Mouse (Mus musculus): Measurements from ENCODE around the gene Ctnnb1. TPM values are rescaled to one million over a fixed set of nuclear protein-coding genes. Genes with fewer than 3 reads are reported as not detected.
A peak's percentile ranks its signal among the peaks of the same experiment; 100 is the strongest.

Gene Ctnnb1
- polyA plus RNA-seq, 1 experiment from 2014 or later, result 486 TPM

GRCm38 (mm10) chr9:120932797-120933586, 4.0 kb downstream of the Ctnnb1 start:
- peak; percentile 90 for ATAC-seq (ENCODE audit: insufficient read depth, low FRiP score)
- Histone ChIP-seq H3K9me3 (replicated peaks; ENCODE audit: control insufficient read depth, low read length) (no peaks in the 10 kb centered on the region), H3K4me2 (ENCODE audit: low read depth, low read length) (peak overlapping the region; percentile 46)

DNA sequence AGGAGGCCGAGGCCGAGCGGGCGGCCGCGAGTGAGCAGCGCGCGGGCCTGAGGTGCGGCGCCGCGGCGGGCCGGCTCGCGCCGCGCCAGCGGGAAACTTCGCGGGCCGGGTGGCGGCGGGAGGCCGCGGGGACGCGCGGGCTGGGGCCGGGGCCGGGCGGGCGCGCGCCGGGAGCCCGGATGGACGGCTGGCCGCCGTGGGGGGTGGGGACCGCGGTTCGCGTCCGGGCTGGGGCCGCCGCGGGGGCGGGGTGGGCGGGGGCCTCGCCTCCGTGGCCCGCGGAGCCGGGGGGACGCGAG, 4.5 kb downstream of the Ctnnb1 start:
- no peaks in the 10 kb centered on the region for H3K27me3 ChIP-seq (ENCODE audit: control insufficient read depth, insufficient read depth, low read length)
- peak; percentile 71; the same call in 1 of the 2 replicates for ATAC-seq (ENCODE audit: insufficient read depth, low FRiP score)
- peak overlapping the region; percentile 96 for H3K27ac ChIP-seq (ENCODE audit: low read length)
- H3K4me2 ChIP-seq (ENCODE audit: low read depth, low read length), result peak overlapping the region; percentile 87; the same call in 1 of the 2 replicates
- H3K4me1 ChIP-seq (ENCODE audit: control insufficient read depth, insufficient read depth, low read length), result peaks cover 34% of the 10 kb centered on the region
- no peaks in the 10 kb centered on the region for H3K36me3 ChIP-seq (ENCODE audit: control insufficient read depth, insufficient read depth, low read length)
- H3K9ac ChIP-seq (ENCODE audit: low read length), result peak overlapping the region; percentile 99
- no peaks in the 10 kb centered on the region for H3K9me3 ChIP-seq (replicated peaks; ENCODE audit: control insufficient read depth, low read length)
- under 1% methylated on average over 31 of the region's 58 CpGs for WGBS
- peak overlapping the region; percentile 94 for H3K4me3 ChIP-seq (replicated peaks; ENCODE audit: low read length)

More at GRCm38 (mm10) chr9:120932797-120933586, 4.0 kb downstream of the Ctnnb1 start:
- 4% methylated on average over 78 of the region's 78 CpGs for WGBS
- Histone ChIP-seq H3K9ac (ENCODE audit: low read length) (peak overlapping the region; percentile 99), H3K27me3 (ENCODE audit: control insufficient read depth, insufficient read depth, low read length) (no peaks in the 10 kb centered on the region), H3K4me3 (replicated peaks; ENCODE audit: low read length) (peak overlapping the region; percentile 94), H3K36me3 (ENCODE audit: control insufficient read depth, insufficient read depth, low read length) (no peaks in the 10 kb centered on the region), H3K27ac (ENCODE audit: low read length) (peak overlapping the region; percentile 96), H3K4me1 (ENCODE audit: control insufficient read depth, insufficient read depth, low read length) (peaks cover 29% of the 10 kb centered on the region)

GRCm38 (mm10) chr9:120933886-120934758, 5.1 kb downstream of the Ctnnb1 start:
- Histone ChIP-seq H3K4me3 (replicated peaks; ENCODE audit: low read length) (peak overlapping the region; percentile 94), H3K27me3 (ENCODE audit: control insufficient read depth, insufficient read depth, low read length) (no peaks in the 10 kb centered on the region), H3K9ac (ENCODE audit: low read length) (peak overlapping the region; percentile 99), H3K27ac (ENCODE audit: low read length) (peak overlapping the region; percentile 96), H3K4me1 (ENCODE audit: control insufficient read depth, insufficient read depth, low read length) (peaks cover 37% of the 10 kb centered on the region), H3K4me2 (ENCODE audit: low read depth, low read length) (peak overlapping the region; percentile 87), H3K36me3 (ENCODE audit: control insufficient read depth, insufficient read depth, low read length) (no peaks in the 10 kb centered on the region), H3K9me3 (replicated peaks; ENCODE audit: control insufficient read depth, low read length) (no peaks in the 10 kb centered on the region)
- peak; percentile 30; the same call in 1 of the 2 replicates for ATAC-seq (ENCODE audit: insufficient read depth, low FRiP score)
- WGBS, result 1% methylated on average over 56 of the region's 57 CpGs

DNA sequence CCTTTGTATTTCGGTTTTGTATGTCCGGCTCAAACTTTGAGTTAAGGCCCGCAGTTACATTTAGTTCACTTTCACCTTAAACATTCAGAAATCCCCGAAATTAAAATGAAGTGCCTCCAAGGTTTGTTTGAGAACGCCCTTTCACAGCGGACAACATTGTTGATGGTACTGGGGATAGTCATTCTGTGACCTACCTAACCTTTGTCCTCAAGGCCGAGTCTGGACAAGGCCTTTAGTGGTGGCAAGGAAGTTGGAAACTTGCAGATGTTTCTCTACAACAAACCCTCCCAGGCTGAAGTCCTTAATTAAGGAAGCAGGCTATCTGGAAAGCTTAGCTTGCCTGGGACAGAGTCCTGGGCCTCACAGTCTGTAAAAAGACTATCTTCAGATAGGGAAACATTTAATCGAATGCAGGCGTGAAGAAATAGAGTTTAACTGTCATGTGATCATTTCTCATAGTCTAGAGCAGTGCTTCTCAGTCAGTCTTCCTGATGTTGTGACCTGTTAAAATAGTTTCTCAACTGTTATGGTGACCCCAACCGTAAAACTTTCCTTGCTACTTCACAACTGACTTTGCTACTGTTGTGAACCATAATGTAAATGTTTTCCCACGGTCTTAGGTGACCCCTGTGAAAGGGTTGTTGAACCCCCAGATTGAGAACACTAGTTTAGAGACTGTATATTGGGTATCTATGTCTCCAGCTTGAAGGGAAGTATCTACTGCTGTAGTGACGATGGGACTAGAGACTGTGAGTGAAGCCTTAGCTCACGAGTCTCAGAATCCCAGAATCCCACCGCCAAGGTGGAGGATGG, 6.0 kb downstream of the Ctnnb1 start:
- H3K4me1 ChIP-seq (ENCODE audit: control insufficient read depth, insufficient read depth, low read length), result peaks cover 45% of the 10 kb centered on the region
- H3K9me3 ChIP-seq (replicated peaks; ENCODE audit: control insufficient read depth, low read length), result no peaks in the 10 kb centered on the region
- peak overlapping the region; percentile 99 for H3K9ac ChIP-seq (ENCODE audit: low read length)
- WGBS, result 3% methylated on average over 14 of the region's 14 CpGs
- H3K27me3 ChIP-seq (ENCODE audit: control insufficient read depth, insufficient read depth, low read length), result no peaks in the 10 kb centered on the region
- no peaks in the 10 kb centered on the region for H3K36me3 ChIP-seq (ENCODE audit: control insufficient read depth, insufficient read depth, low read length)
- peak overlapping the region; percentile 96 for H3K27ac ChIP-seq (ENCODE audit: low read length)
- peak overlapping the region; percentile 94 for H3K4me3 ChIP-seq (replicated peaks; ENCODE audit: low read length)
- peak overlapping the region; percentile 87 for H3K4me2 ChIP-seq (ENCODE audit: low read depth, low read length)
- no peak for ATAC-seq (ENCODE audit: insufficient read depth, low FRiP score)

GRCm38 (mm10) chr9:120935634-120935922, 6.6 kb downstream of the Ctnnb1 start:
- Histone ChIP-seq H3K9me3 (replicated peaks; ENCODE audit: control insufficient read depth, low read length) (no peaks in the 10 kb centered on the region), H3K9ac (ENCODE audit: low read length) (peak overlapping the region; percentile 99), H3K27ac (ENCODE audit: low read length) (peak overlapping the region; percentile 96), H3K36me3 (ENCODE audit: control insufficient read depth, insufficient read depth, low read length) (no peaks in the 10 kb centered on the region), H3K4me3 (replicated peaks; ENCODE audit: low read length) (peak overlapping the region; percentile 94), H3K4me2 (ENCODE audit: low read depth, low read length) (peak overlapping the region; percentile 87), H3K27me3 (ENCODE audit: control insufficient read depth, insufficient read depth, low read length) (no peaks in the 10 kb centered on the region), H3K4me1 (ENCODE audit: control insufficient read depth, insufficient read depth, low read length) (peaks cover 45% of the 10 kb centered on the region)
- no peak for ATAC-seq (ENCODE audit: insufficient read depth, low FRiP score)
- WGBS, result 4% methylated on average over 4 of the region's 4 CpGs

DNA sequence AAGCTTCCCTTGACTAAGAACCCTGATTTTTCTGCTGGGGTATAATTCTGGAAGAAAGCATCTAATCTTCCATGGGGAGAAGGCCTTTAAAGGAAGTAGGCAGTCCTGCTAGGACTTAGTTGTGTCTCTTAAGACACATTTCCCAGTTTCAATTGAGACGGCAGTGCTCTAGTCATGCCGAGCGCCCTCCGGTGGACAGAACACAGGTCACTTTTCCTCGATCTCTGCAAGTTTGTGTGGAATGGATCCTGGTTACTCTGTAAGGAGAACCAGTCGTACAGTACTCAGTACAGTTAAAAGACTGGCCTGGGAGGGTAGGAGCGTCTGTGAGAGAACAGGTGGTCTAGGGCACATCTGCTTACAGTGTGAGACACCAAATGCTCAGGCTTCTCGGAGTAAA, 7.3 kb downstream of the Ctnnb1 start:
- no peaks in the 10 kb centered on the region for H3K27me3 ChIP-seq (ENCODE audit: control insufficient read depth, insufficient read depth, low read length)
- peak overlapping the region; percentile 99 for H3K9ac ChIP-seq (ENCODE audit: low read length)
- peak overlapping the region; percentile 94 for H3K4me3 ChIP-seq (replicated peaks; ENCODE audit: low read length)
- no peaks in the 10 kb centered on the region for H3K9me3 ChIP-seq (replicated peaks; ENCODE audit: control insufficient read depth, low read length)
- WGBS, result 9% methylated on average over 8 of the region's 8 CpGs
- peaks cover 48% of the 10 kb centered on the region for H3K4me1 ChIP-seq (ENCODE audit: control insufficient read depth, insufficient read depth, low read length)
- no peak for ATAC-seq (ENCODE audit: insufficient read depth, low FRiP score)
- peak overlapping the region; percentile 87 for H3K4me2 ChIP-seq (ENCODE audit: low read depth, low read length)
- peak overlapping the region; percentile 44; the same call in 1 of the 2 replicates for H3K27ac ChIP-seq (ENCODE audit: low read length)
- H3K36me3 ChIP-seq (ENCODE audit: control insufficient read depth, insufficient read depth, low read length), result no peaks in the 10 kb centered on the region

DNA sequence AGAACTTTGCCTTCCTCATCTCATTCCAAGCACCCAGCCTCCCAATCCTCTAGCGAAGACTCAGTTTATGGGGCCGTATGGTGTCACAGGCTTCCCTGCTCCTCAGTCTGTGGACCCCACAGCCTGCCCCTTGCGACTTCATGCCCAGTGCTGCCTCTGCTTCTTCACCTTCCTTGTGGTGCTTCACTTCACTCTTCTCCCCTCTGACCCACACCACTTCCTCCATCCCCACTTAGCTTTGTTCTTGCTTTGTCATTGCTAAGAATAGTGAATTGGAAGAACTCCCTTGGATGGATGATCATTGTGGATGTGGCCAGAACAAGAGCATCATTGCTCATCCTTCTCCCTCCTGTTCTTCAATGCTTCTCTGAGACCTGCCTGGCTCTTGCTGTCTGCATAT, 11.8 kb downstream of the Ctnnb1 start:
- no peaks in the 10 kb centered on the region for H3K27me3 ChIP-seq (ENCODE audit: control insufficient read depth, insufficient read depth, low read length)
- H3K4me3 ChIP-seq (replicated peaks; ENCODE audit: low read length), result no peak overlapping the region
- H3K27ac ChIP-seq (ENCODE audit: low read length), result no peak overlapping the region
- peaks cover 65% of the 10 kb centered on the region for H3K4me1 ChIP-seq (ENCODE audit: control insufficient read depth, insufficient read depth, low read length)
- no peak overlapping the region for H3K9ac ChIP-seq (ENCODE audit: low read length)
- ATAC-seq (ENCODE audit: insufficient read depth, low FRiP score), result no peak
- no peak overlapping the region for H3K4me2 ChIP-seq (ENCODE audit: low read depth, low read length)
- H3K36me3 ChIP-seq (ENCODE audit: control insufficient read depth, insufficient read depth, low read length), result no peaks in the 10 kb centered on the region
- WGBS, result 78% methylated on average over 3 of the region's 3 CpGs
- no peaks in the 10 kb centered on the region for H3K9me3 ChIP-seq (replicated peaks; ENCODE audit: control insufficient read depth, low read length)

DNA sequence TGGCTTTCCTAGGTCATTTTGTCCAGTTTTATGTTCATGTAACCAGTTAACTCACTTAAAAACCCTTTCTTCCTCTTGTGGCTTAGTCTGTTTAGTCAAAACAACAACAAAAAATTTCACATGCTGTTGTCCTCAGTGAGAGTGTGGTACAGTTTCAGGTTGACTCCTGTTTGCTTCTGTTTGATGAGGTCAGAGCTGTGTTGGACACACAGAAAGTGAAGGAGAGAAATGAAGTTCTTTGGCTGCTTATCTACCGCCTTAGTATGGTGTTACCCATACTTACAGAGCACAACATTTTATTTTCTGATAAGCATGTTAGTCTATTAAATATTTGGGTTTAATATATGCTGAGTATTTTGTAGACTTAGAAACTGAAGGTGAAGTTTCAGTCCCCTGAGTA, 14.7 kb downstream of the Ctnnb1 start:
- Histone ChIP-seq H3K9ac (ENCODE audit: low read length) (no peak overlapping the region), H3K4me3 (replicated peaks; ENCODE audit: low read length) (no peak overlapping the region), H3K9me3 (replicated peaks; ENCODE audit: control insufficient read depth, low read length) (no peaks in the 10 kb centered on the region), H3K4me2 (ENCODE audit: low read depth, low read length) (no peak overlapping the region), H3K27ac (ENCODE audit: low read length) (no peak overlapping the region), H3K4me1 (ENCODE audit: control insufficient read depth, insufficient read depth, low read length) (peaks cover 49% of the 10 kb centered on the region), H3K36me3 (ENCODE audit: control insufficient read depth, insufficient read depth, low read length) (no peaks in the 10 kb centered on the region), H3K27me3 (ENCODE audit: control insufficient read depth, insufficient read depth, low read length) (no peaks in the 10 kb centered on the region)
- WGBS, result 67% methylated on average over 1 of the region's 1 CpGs
- ATAC-seq (ENCODE audit: insufficient read depth, low FRiP score), result no peak
